Mouse (Mus musculus) hindbrain, embryonic 16.5 days (tissue): ENCODE data around the gene Pnn. TPM values are rescaled to one million over a fixed set of nuclear protein-coding genes. Genes with fewer than 3 reads are reported as not detected.

Source experiments
- ATAC-seq: fragments of 200-750 bp; cut with Nextera tagmentation; 2 replicates; pipeline ENCODE4 v1.8.0; 2017; ENCODE audit warnings: moderate TSS enrichment, moderate library complexity
- H3K27ac ChIP-seq: fragments of 300-500 bp; sonication (generic); 2 replicates; pipeline ENCODE4 v1.5.1; 2014; ENCODE audit warnings: low read depth, mild to moderate bottlenecking, control low read depth, low read length, moderate library complexity
- H3K27me3 ChIP-seq: fragments of 300-500 bp; sonication (generic); replicated peaks from 2 replicates; pipeline ENCODE4 v1.6.1; 2014; ENCODE audit warnings: low read length; ENCODE audit not compliant: control insufficient read depth, insufficient read depth
- H3K36me3 ChIP-seq: fragments of 300-500 bp; sonication (generic); 2 replicates; pipeline ENCODE4 v1.6.1; 2014; ENCODE audit warnings: mild to moderate bottlenecking, low read length, moderate library complexity, mixed read lengths; ENCODE audit not compliant: control insufficient read depth, insufficient read depth
- H3K4me1 ChIP-seq: fragments of 300-500 bp; sonication (generic); 2 replicates; pipeline ENCODE4 v1.6.1; 2014; ENCODE audit warnings: low read depth, low read length; ENCODE audit not compliant: control insufficient read depth, insufficient read depth
- H3K4me2 ChIP-seq: fragments of 300-500 bp; sonication (generic); 2 replicates; pipeline ENCODE4 v1.6.1; 2014; ENCODE audit warnings: mild to moderate bottlenecking, low read length, control low read depth, moderate library complexity
- H3K4me3 ChIP-seq: fragments of 300-500 bp; sonication (generic); 2 replicates; pipeline ENCODE4 v1.5.1; 2014; ENCODE audit warnings: mild to moderate bottlenecking, low read length, control low read depth, moderate library complexity
- H3K9ac ChIP-seq: fragments of 300-500 bp; sonication (generic); 2 replicates; pipeline ENCODE4 v1.6.1; 2014; ENCODE audit warnings: low read depth, mild to moderate bottlenecking, control low read depth, low read length, moderate library complexity
- H3K9me3 ChIP-seq: fragments of 300-500 bp; sonication (generic); 2 replicates; pipeline ENCODE4 v1.6.1; 2014; ENCODE audit warnings: mild to moderate bottlenecking, low read length, moderate library complexity; ENCODE audit not compliant: control insufficient read depth
- WGBS: fragments of 180-500 bp; shearing (Covaris S2); extraction: QIAGEN DNeasy Blood & Tissue Kit; methylation state at CpG from one replicate; pipeline ENCODE4 v1.1.7; 2014; 5-methylcytosine and 5-hydroxymethylcytosine counted together
- polyA plus RNA-seq: library from polyadenylated mRNA; unstranded; fragments of >200 nt; fragmentation: Nextera tagmentation; extraction: Ambion mirVana; gene quantifications from 2 replicates; pipeline ENCODE4 v1.2.1, GENCODE M21; 2015

Gene Pnn
- 76.2 and 82.2 TPM in 2 replicates for polyA plus RNA-seq

DNA sequence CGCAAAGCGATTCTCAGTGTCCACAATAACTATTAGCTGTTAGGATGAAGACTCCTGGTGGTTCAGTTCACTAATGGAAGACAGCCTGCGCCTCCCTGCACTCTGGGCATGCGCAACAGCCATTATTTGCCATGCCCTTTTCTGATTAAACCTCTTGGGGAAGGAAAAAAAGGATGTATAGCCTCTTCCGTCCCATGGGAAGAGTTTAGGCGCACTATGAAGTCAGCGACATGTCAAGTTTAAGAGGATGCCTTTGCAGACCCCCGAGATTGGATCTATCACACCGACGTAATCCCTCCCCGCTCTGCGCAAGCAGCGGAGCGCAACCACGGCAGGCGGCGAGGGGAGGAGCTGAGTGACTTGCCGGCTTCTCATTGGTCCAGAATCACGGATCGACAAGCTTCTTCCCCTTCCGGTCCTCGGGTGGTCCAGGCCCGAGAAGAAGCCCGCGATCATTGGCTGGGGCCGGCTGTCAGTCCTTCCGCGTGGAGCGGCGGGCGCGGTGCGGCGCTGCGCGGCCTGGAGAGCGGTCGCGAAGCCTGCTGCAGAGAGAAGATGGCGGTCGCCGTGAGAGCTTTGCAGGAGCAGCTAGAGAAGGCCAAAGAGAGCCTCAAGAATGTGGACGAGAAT lies at the start of gene Pnn:
TSS of gene Pnn (plus strand) at position 437 of the 630 bp plus-strand sequence.
- no peaks in the 10 kb centered on the region for H3K27me3 ChIP-seq
- WGBS, result under 1% methylated on average over 43 of the region's 43 CpGs
- H3K27ac ChIP-seq, result peak within 1 kb of the TSS; percentile 92
- H3K9me3 ChIP-seq, result no peaks in the 10 kb centered on the region
- peaks cover 21% of the 10 kb centered on the region for H3K36me3 ChIP-seq
- peaks cover 12% of the 10 kb centered on the region for H3K4me1 ChIP-seq
- peak within 1 kb of the TSS; percentile 89 for H3K4me3 ChIP-seq
- H3K9ac ChIP-seq, result peak within 1 kb of the TSS; percentile 90
- peak within 1 kb of the TSS; percentile 94 for H3K4me2 ChIP-seq
- peak; percentile 100 for ATAC-seq

DNA sequence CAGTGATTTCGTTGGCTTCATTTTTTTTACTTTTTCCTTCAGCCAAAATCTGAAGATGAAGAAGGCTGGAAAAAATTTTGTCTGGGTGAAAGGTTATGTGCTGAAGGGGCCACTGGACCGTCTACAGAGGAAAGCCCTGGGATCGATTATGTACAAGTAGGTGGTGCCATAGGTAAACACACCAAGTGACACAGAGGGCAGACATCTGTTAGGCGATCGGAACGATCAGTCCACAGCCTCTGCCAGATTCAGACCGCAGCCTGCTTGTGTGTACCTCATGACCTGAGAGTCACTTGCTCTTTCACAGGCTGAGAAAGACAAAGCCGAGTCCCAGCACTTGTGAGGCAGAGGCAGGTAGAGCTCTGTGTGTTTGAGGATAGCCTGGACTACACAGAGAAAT lies 48.7 kb upstream of the Pnn start:
- Histone ChIP-seq H3K27ac (no peak overlapping the region), H3K4me3 (no peak overlapping the region), H3K36me3 (peaks cover 14% of the 10 kb centered on the region), H3K4me1 (no peaks in the 10 kb centered on the region), H3K4me2 (no peak overlapping the region), H3K9me3 (no peaks in the 10 kb centered on the region), H3K9ac (no peak overlapping the region), H3K27me3 (no peaks in the 10 kb centered on the region)
- WGBS, result 94% methylated on average over 8 of the region's 8 CpGs
- no peak for ATAC-seq

DNA sequence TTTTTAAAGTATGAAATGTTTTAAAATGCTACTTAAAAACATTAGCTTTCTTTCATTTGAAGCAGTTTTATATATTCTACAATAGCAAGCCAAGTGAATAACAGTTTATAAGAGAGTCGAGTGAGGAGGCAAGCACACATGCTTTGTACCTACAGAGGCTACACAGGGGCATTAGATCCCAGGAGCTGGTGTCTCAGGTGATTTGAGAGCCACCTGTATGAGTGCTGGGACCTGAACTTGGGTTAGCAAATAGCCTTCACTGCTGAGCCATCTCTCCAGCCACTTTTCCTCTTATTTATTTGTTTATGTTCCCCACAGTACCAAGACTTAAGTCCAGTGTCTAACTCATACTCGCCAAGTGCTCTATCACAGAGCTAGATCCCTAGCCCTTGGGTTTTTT lies 46.8 kb upstream of the Pnn start:
- H3K4me2 ChIP-seq, result no peak overlapping the region
- H3K4me3 ChIP-seq, result no peak overlapping the region
- 90% methylated on average over 2 of the region's 2 CpGs for WGBS
- ATAC-seq, result no peak
- no peaks in the 10 kb centered on the region for H3K9me3 ChIP-seq
- no peaks in the 10 kb centered on the region for H3K4me1 ChIP-seq
- H3K27ac ChIP-seq, result no peak overlapping the region
- peaks cover 14% of the 10 kb centered on the region for H3K36me3 ChIP-seq
- no peak overlapping the region for H3K9ac ChIP-seq
- no peaks in the 10 kb centered on the region for H3K27me3 ChIP-seq

DNA sequence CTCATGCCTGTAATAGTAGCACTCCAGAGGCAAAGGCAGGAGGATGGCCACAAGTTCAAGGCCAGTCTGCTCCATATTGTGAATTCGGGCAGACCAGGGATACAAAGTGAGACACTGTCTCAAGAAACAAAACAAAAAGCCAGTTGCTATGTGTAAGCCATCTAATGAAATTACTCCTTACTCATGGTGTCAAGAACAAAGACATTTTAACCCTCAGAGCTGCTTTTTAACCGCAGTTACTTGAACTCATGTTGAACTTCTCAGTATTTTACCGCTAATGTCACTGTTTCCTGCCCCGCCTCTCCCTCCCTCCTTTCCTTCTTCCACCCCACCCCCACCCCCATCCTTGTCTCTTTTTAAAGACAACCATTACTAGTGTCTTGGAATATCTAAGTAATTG lies 45.4 kb upstream of the Pnn start:
- Histone ChIP-seq H3K4me1 (no peaks in the 10 kb centered on the region), H3K4me3 (no peak overlapping the region), H3K36me3 (peaks cover 17% of the 10 kb centered on the region), H3K9me3 (no peaks in the 10 kb centered on the region), H3K27ac (no peak overlapping the region), H3K9ac (no peak overlapping the region), H3K4me2 (no peak overlapping the region), H3K27me3 (no peaks in the 10 kb centered on the region)
- 91% methylated on average over 4 of the region's 4 CpGs for WGBS
- no peak for ATAC-seq

DNA sequence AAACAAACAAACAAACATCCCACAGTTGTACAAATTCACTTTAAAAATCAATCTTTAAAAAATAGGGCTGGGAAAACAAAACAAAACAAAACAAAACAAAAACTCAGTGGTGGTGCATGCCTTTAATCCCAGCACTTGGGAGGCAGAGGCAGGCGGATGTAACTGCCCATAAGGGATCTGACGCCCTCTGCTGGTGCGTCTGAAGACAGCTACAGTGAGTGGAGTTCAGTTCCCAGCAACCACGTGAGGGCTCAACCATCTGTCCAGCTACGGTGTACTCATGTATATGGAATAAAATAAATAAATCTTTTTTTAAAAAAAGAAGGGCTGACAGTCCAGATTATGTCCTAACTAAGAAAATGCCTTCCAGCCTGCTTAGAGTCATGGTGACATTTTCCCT lies 34.6 kb upstream of the Pnn start:
- 71% methylated on average over 5 of the region's 5 CpGs for WGBS
- no peak overlapping the region for H3K4me2 ChIP-seq
- ATAC-seq, result no peak
- H3K4me1 ChIP-seq, result no peaks in the 10 kb centered on the region
- no peaks in the 10 kb centered on the region for H3K27me3 ChIP-seq
- H3K9ac ChIP-seq, result no peak overlapping the region
- no peak overlapping the region for H3K4me3 ChIP-seq
- H3K9me3 ChIP-seq, result no peaks in the 10 kb centered on the region
- no peaks in the 10 kb centered on the region for H3K36me3 ChIP-seq
- no peak overlapping the region for H3K27ac ChIP-seq

DNA sequence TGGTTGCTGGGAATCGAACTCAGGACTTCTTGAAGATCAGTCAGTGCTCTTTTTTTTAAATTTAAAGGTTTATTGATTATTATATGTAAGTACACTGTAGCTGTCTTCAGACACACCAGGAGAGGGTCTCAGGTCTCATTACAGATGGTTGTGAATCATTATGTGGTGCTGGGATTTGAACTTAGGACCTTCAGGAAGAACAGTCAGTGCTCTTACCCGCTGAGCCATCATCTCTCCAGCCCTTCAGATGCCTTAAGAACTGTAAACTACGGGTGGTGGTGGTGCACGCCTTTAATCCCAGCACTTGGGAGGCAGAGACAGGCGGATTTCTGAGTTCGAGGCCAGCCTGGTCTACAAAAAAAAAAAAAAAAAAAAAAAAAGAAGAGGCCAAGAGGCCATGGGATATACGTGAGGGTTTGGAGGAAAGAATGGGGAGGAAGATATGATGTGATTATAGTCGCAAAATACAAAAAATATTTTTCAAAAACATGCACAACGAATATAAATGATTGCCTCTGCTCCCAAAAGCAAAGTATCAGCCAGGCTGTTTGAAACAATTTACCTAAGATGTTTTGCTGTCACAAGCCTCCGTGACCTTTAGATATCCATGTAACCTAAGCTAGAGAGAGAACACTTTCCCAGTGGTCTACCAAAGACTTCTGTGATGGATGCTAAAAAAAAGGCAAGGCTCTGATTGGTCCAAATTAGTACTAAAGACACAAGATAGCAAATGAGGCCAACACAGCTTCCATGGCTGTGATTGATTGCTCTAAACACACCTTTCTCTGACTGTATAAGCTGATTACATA lies 27.3 kb upstream of the Pnn start:
- H3K36me3 ChIP-seq, result peaks cover 10% of the 10 kb centered on the region
- peak; percentile 89; the same call in 1 of the 2 replicates for ATAC-seq
- no peak overlapping the region for H3K9ac ChIP-seq
- H3K9me3 ChIP-seq, result no peaks in the 10 kb centered on the region
- no peak overlapping the region for H3K4me3 ChIP-seq
- no peak overlapping the region for H3K27ac ChIP-seq
- no peaks in the 10 kb centered on the region for H3K27me3 ChIP-seq
- H3K4me2 ChIP-seq, result no peak overlapping the region
- no peaks in the 10 kb centered on the region for H3K4me1 ChIP-seq
- 73% methylated on average over 10 of the region's 10 CpGs for WGBS

DNA sequence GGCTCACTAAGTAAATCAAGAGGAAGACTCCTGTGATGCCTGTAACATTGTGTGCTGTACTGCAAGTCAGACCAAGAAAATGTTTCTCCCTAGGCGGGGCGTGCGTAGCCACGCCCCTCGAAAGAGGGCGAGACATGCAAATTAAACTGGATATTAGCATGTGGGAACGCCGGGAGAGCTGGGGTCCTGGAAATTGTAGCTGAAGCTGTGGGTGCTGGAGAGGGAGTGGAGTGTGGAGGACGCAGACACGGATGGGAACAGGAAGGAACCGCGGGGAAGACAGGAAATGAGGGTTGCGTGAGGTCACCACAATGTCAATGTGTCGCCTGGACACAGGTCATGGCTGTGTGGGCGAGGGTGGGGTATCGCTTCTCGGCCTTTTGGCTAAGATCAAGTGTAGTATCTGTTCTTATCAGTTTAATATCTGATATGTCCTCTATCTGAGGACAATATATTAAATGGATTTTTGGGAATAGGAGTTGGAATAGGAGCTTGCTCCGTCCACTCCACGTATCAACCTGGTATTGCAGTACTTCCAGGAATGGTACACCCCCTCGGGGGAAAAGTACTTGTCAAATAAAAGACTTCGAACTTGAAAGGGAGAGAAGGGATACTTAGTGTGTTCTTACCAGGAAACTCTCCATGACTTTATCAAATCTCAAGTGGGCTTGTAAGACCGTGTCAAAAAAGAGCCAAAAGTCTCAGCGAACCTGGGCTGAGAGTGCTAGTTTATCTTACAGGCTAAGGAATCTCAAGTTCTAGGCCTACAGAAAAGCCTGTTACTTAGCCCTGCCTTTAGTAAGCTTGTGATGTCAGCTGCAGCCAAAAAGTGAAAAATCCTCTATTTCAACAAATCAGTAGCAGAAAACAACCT lies 26.5 kb upstream of the Pnn start:
- Histone ChIP-seq H3K27ac (peak overlapping the region; percentile 45), H3K4me3 (no peak overlapping the region), H3K36me3 (peaks cover 14% of the 10 kb centered on the region), H3K4me2 (peak overlapping the region; percentile 25; the same call in 1 of the 2 replicates), H3K9ac (no peak overlapping the region), H3K27me3 (no peaks in the 10 kb centered on the region), H3K4me1 (no peaks in the 10 kb centered on the region), H3K9me3 (no peaks in the 10 kb centered on the region)
- ATAC-seq, result peak; percentile 82
- WGBS, result 5% methylated on average over 23 of the region's 23 CpGs

DNA sequence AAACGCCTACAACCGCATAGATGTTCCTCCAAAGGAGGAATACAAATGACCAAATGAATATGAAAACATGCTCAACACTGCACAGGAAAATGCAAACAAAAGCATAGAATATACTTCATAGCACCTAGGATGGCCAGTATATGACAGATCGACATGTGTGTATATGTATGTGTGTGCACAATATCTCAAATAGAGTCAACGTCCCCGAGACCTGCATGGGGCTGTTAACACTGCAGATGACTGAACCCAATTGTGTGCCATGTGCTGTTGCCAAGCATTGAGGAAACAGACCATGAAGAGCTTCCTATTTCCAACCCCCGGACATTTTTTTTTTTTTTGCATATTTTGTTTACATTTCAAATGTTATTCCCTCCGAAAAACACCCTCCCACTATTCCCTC lies 25.8 kb upstream of the Pnn start:
- Histone ChIP-seq H3K9ac (no peak overlapping the region), H3K27me3 (no peaks in the 10 kb centered on the region), H3K4me1 (no peaks in the 10 kb centered on the region), H3K4me3 (no peak overlapping the region), H3K9me3 (no peaks in the 10 kb centered on the region), H3K4me2 (no peak overlapping the region), H3K27ac (no peak overlapping the region; the same call in 1 of the 2 replicates), H3K36me3 (peaks cover 19% of the 10 kb centered on the region)
- 40% methylated on average over 7 of the region's 7 CpGs for WGBS
- no peak for ATAC-seq

DNA sequence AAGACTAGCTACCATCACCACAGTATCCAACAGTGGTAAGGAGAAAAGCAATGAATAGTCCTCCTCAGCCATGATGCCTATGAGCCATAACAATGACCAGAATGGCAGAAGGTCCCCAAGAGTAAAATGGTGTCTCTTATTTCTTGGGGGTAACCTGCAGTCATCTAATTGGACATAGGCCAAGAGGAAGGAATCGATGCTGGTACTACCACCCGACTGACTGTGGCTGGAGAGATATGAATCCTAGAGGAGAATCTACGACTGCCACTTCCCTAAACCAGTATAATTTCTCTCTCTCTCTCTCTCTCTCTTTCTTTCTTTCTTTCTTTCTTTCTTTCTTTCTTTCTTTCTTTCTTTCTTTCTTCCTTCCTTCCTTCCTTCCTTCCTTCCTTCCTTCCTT lies 14.2 kb upstream of the Pnn start:
- peaks cover 6% of the 10 kb centered on the region; the same call in 1 of the 2 replicates for H3K36me3 ChIP-seq
- H3K9ac ChIP-seq, result no peak overlapping the region
- H3K4me3 ChIP-seq, result no peak overlapping the region
- H3K27me3 ChIP-seq, result no peaks in the 10 kb centered on the region
- no peak overlapping the region for H3K4me2 ChIP-seq
- H3K27ac ChIP-seq, result no peak overlapping the region
- no peak for ATAC-seq
- no peaks in the 10 kb centered on the region for H3K9me3 ChIP-seq
- 92% methylated on average over 3 of the region's 3 CpGs for whole genome bisulfite sequencing
- H3K4me1 ChIP-seq, result no peaks in the 10 kb centered on the region
